In genomic region chr7:74006364-74006763, GRCm38 (mm10) we compare ENCODE assay signal across 12 mouse cellular contexts. TPM values are rescaled to one million over a fixed set of nuclear protein-coding genes. Genes with fewer than 3 reads are reported as not detected.
DNase-seq lines count a peak whose midpoint lies in the region; ATAC-seq and TF ChIP-seq lines count a peak whose summit lies in the region.
"Had no signal": no experiment of that assay in that cellular context is flagged by ENCODE, and none has a peak within 500 bp of the region (broad histone marks: within the 10 kb centered on the region; RNA-seq: fewer than 3 reads in every experiment).

No protein-coding gene starts in this region.

- no peaks in the 10 kb centered on the region for H3K9me3 ChIP-seq in lung, embryonic 14.5 days (ENCODE audit: low read depth, low read length)
- no peaks in the 10 kb centered on the region for H3K9me3 ChIP-seq in forebrain, embryonic 16.5 days (ENCODE audit: control insufficient read depth, low read length)
- no peaks in the 10 kb centered on the region for H3K9me3 ChIP-seq in hindbrain, postnatal 0 days (ENCODE audit: low read length)
- no peaks in the 10 kb centered on the region for H3K9me3 ChIP-seq in neural tube, embryonic 13.5 days
- H3K9me3 ChIP-seq: embryonic facial prominence, embryonic 13.5 days; liver, embryonic 12.5 days had no signal

- DNase-seq in lung, embryonic 14.5 days, result no peak
- no peak for DNase-seq in lung, postnatal 4 days
- DNase-seq in hindbrain, postnatal 0 days (ENCODE audit: low spot score), result no peak
- DNase-seq in testis, postnatal 10 days (ENCODE audit: low spot score), result no peak
- DNase-seq in heart, adult 8-10 months (ENCODE audit: low spot score), result no peak
- DNase-seq: adrenal gland, postnatal 25 days had no signal

- H3K27ac ChIP-seq in lung, embryonic 14.5 days (ENCODE audit: low read depth), result 0 out of 2 replicates have a peak overlapping the region, but pooled peaks have one; percentile 13
- H3K27ac ChIP-seq in forebrain, embryonic 16.5 days (ENCODE audit: low read length), result peak overlapping the region; percentile 68
- peak overlapping the region; percentile 58 for H3K27ac ChIP-seq in hindbrain, postnatal 0 days
- peak overlapping the region; percentile 93 for H3K27ac ChIP-seq in neural tube, embryonic 13.5 days (replicated peaks)
- H3K27ac ChIP-seq: embryonic facial prominence, embryonic 13.5 days; liver, embryonic 12.5 days had no signal

- no peak overlapping the region for H3K4me3 ChIP-seq in lung, embryonic 14.5 days (ENCODE audit: low read depth, low read length)
- no peak overlapping the region for H3K4me3 ChIP-seq in forebrain, embryonic 16.5 days (replicated peaks; ENCODE audit: low read length)
- no peak overlapping the region for H3K4me3 ChIP-seq in hindbrain, postnatal 0 days (ENCODE audit: low read length)
- peak overlapping the region; percentile 5; the same call in 1 of the 2 replicates for H3K4me3 ChIP-seq in neural tube, embryonic 13.5 days
- H3K4me3 ChIP-seq: embryonic facial prominence, embryonic 13.5 days; liver, embryonic 12.5 days had no signal

- 9% methylated on average over 1 of the region's 1 CpGs for whole genome bisulfite sequencing in lung, embryonic 14.5 days
- WGBS in forebrain, embryonic 16.5 days, result 4% methylated on average over 1 of the region's 1 CpGs
- 0% methylated on average over 1 of the region's 1 CpGs for WGBS in hindbrain, postnatal 0 days
- 0% methylated on average over 1 of the region's 1 CpGs for WGBS in neural tube, embryonic 13.5 days

- TF ChIP-seq CTCF in lung, embryonic 14.5 days (IDR thresholded peaks at IDR 0.05; ENCODE audit: low read depth), result no peak
- no peak for TF ChIP-seq CTCF in hindbrain, postnatal 0 days (IDR thresholded peaks at IDR 0.05; ENCODE audit: low read depth)

- H3K4me2 ChIP-seq in lung, embryonic 14.5 days, result no peak overlapping the region
- H3K4me2 ChIP-seq in forebrain, embryonic 16.5 days (ENCODE audit: low read length), result peak overlapping the region; percentile 20
- peak overlapping the region; percentile 19; the same call in 1 of the 2 replicates for H3K4me2 ChIP-seq in hindbrain, postnatal 0 days (ENCODE audit: low read depth, low read length)
- peak overlapping the region; percentile 46 for H3K4me2 ChIP-seq in neural tube, embryonic 13.5 days
- H3K4me2 ChIP-seq: embryonic facial prominence, embryonic 13.5 days; liver, embryonic 12.5 days had no signal

- no peaks in the 10 kb centered on the region for H3K27me3 ChIP-seq in lung, embryonic 14.5 days (ENCODE audit: insufficient read depth, low read length)
- no peaks in the 10 kb centered on the region for H3K27me3 ChIP-seq in forebrain, embryonic 16.5 days (replicated peaks; ENCODE audit: control insufficient read depth, insufficient read depth, low read length)
- no peaks in the 10 kb centered on the region for H3K27me3 ChIP-seq in hindbrain, postnatal 0 days (ENCODE audit: insufficient read depth, low read length)
- no peaks in the 10 kb centered on the region for H3K27me3 ChIP-seq in neural tube, embryonic 13.5 days
- H3K27me3 ChIP-seq: embryonic facial prominence, embryonic 13.5 days had no signal

- ATAC-seq in lung, embryonic 14.5 days (ENCODE audit: insufficient read depth), result no peak
- ATAC-seq in forebrain, embryonic 16.5 days, result no peak
- ATAC-seq in hindbrain, postnatal 0 days, result no peak
- no peak for ATAC-seq in neural tube, embryonic 13.5 days (ENCODE audit: low read depth)
- ATAC-seq in megakaryocyte progenitor cell, adult 5-6 weeks (replicated peaks; ENCODE audit: poor library complexity), result no peak
- ATAC-seq: activated CD4-positive, CD25-positive, alpha-beta regulatory T cell, adult 4 months; liver, embryonic 12.5 days had no signal

- H3K4me1 ChIP-seq in lung, embryonic 14.5 days (ENCODE audit: insufficient read depth), result peaks cover 5% of the 10 kb centered on the region; the same call in 1 of the 2 replicates
- peaks cover 59% of the 10 kb centered on the region for H3K4me1 ChIP-seq in forebrain, embryonic 16.5 days (replicated peaks; ENCODE audit: control insufficient read depth, insufficient read depth, low read length)
- H3K4me1 ChIP-seq in hindbrain, postnatal 0 days (ENCODE audit: insufficient read depth, low read length), result peaks cover 12% of the 10 kb centered on the region
- H3K4me1 ChIP-seq in neural tube, embryonic 13.5 days (replicated peaks), result peaks cover 83% of the 10 kb centered on the region
- H3K4me1 ChIP-seq: liver, embryonic 12.5 days had no signal

- H3K9ac ChIP-seq in lung, embryonic 14.5 days, result no peak overlapping the region
- peak overlapping the region; percentile 36 for H3K9ac ChIP-seq in forebrain, embryonic 16.5 days (replicated peaks; ENCODE audit: low read depth, low read length)
- H3K9ac ChIP-seq in hindbrain, postnatal 0 days (replicated peaks; ENCODE audit: low read length), result no peak overlapping the region
- peak overlapping the region; percentile 64 for H3K9ac ChIP-seq in neural tube, embryonic 13.5 days
- H3K9ac ChIP-seq: embryonic facial prominence, embryonic 13.5 days; liver, embryonic 12.5 days had no signal

- no peaks in the 10 kb centered on the region for H3K36me3 ChIP-seq in lung, embryonic 14.5 days (ENCODE audit: insufficient read depth)
- H3K36me3 ChIP-seq in forebrain, embryonic 16.5 days (ENCODE audit: control insufficient read depth, insufficient read depth), result no peaks in the 10 kb centered on the region
- H3K36me3 ChIP-seq in hindbrain, postnatal 0 days (ENCODE audit: insufficient read depth, low read length), result no peaks in the 10 kb centered on the region
- H3K36me3 ChIP-seq in neural tube, embryonic 13.5 days, result no peaks in the 10 kb centered on the region; the same call in 1 of the 2 replicates
- H3K36me3 ChIP-seq: embryonic facial prominence, embryonic 13.5 days; liver, embryonic 12.5 days had no signal

RNA-seq across cellular contexts. Expression of gene St8sia2, which starts 7.1 kb away (rescaled TPM):
- 17.2 and 19.0 TPM in 2 replicates for polyA plus RNA-seq in lung, embryonic 14.5 days (2014; fragmentation: Nextera tagmentation; extraction: Ambion mirVana)
- 84.4 and 86.3 TPM in 2 replicates for polyA plus RNA-seq in forebrain, embryonic 16.5 days (2015; fragmentation: Nextera tagmentation; extraction: Ambion mirVana)
- 52.4 and 54.8 TPM in 2 replicates for total RNA-seq in hindbrain, postnatal 0 days (2014; rRNA removed)
- polyA plus RNA-seq in hindbrain, postnatal 0 days (2015; fragmentation: Nextera tagmentation; extraction: Ambion mirVana), result 37.4 and 45.1 TPM in 2 replicates
- polyA plus RNA-seq in neural tube, embryonic 13.5 days (2015; fragmentation: Nextera tagmentation; extraction: Ambion mirVana), result 63.6 and 72.5 TPM in 2 replicates
- total RNA-seq in megakaryocyte progenitor cell, adult 5-6 weeks (2015), result not detected in 2 replicates
- 0.17 TPM in 1 of 2 replicates, not detected in the other for total RNA-seq in megakaryocyte progenitor cell, adult 5-6 weeks (2017)
- total RNA-seq in heart, adult 8-10 months (2022), result under 1 TPM; 0.09 to 0.28 (median 0.18) TPM
- polyA plus RNA-seq: activated CD4-positive, CD25-positive, alpha-beta regulatory T cell, adult 4 months had no signal

Comparison
In these comparisons a context has a peak if more than half of its experiments do, and no peak if none do; other contexts are left out.
1. H3K27ac ChIP-seq: peak in every context shown above with its lines; median percentile 93 in neural tube, embryonic 13.5 days; 68 in forebrain, embryonic 16.5 days; 58 in hindbrain, postnatal 0 days; 13 in lung, embryonic 14.5 days.
2. H3K9ac ChIP-seq: peak in forebrain, embryonic 16.5 days (single experiment) and neural tube, embryonic 13.5 days (single experiment); none in lung, embryonic 14.5 days (single experiment) and hindbrain, postnatal 0 days (single experiment).